Mouse (Mus musculus): Measurements from ENCODE around the gene Ccdc141. TPM values are rescaled to one million over a fixed set of nuclear protein-coding genes. Genes with fewer than 3 reads are reported as not detected.

Ccdc141 gene
- polyA plus RNA-seq, 1 experiment from 2014 or later = 12.7 TPM

DNA sequence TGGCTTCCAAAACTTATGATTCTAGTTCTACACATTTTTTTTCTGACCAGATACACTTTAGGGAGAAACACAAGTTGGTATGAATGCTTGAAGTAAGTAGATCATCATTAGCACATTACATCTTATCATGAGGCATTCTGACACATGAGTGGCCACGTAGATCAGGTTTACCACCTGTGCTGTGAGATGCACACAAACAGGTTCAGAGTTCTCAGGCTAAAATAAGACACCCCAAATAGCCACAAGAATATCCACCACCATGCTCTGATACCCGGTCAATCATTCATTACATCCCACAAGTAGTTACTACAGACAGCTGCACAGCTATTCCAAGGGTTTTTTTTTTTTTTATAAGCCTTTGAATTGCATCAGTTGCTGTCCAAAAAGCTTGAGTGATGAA lies 59.3 kb downstream of the Ccdc141 start:
- DNase-seq (ENCODE audit: low spot score) = no peak
- WGBS = 85% methylated on average over 2 of the region's 2 CpGs
- no peak overlapping the region for H3K4me3 ChIP-seq (replicated peaks; ENCODE audit: low read depth, low read length)
- no peaks in the 10 kb centered on the region for H3K9me3 ChIP-seq (replicated peaks; ENCODE audit: low read length)
- H3K4me1 ChIP-seq (replicated peaks; ENCODE audit: insufficient read depth, low read length) = no peaks in the 10 kb centered on the region
- no peak overlapping the region for H3K9ac ChIP-seq (ENCODE audit: low read depth, low read length)
- no peak for ATAC-seq (replicated peaks; ENCODE audit: low FRiP score, low read depth)
- no peak overlapping the region for H3K27ac ChIP-seq
- no peaks in the 10 kb centered on the region for H3K36me3 ChIP-seq (ENCODE audit: insufficient read depth, low read length)
- no peak for TF ChIP-seq CTCF (IDR thresholded peaks at IDR 0.05; ENCODE audit: low read depth)
- no peak overlapping the region for H3K4me2 ChIP-seq (ENCODE audit: low read length)
- no peaks in the 10 kb centered on the region for H3K27me3 ChIP-seq (ENCODE audit: insufficient read depth, low read length)

DNA sequence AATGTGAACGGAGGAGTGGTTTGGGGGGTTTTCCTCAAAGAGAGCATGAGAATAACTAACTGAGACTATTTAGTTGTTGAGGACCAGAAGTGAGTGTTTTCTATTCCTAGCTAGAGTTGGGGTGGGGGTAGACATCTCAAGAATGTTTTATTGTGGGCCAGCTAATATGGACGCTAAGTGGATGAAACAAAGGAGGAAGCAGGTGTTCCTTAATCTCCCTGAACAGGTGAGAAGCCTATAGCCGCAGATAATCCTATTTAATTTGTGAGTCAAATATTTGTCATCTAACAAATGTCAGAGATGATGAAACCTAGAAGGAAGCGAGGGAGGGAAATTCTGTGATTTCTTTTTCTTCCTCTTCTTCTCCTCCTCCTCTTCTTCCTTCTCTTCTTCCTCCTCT lies 60.1 kb downstream of the Ccdc141 start:
- H3K27me3 ChIP-seq (ENCODE audit: insufficient read depth, low read length) = no peaks in the 10 kb centered on the region
- no peak overlapping the region for H3K9ac ChIP-seq (ENCODE audit: low read depth, low read length)
- H3K4me3 ChIP-seq (replicated peaks; ENCODE audit: low read depth, low read length) = no peak overlapping the region
- H3K4me1 ChIP-seq (replicated peaks; ENCODE audit: insufficient read depth, low read length) = no peaks in the 10 kb centered on the region
- ATAC-seq (replicated peaks; ENCODE audit: low FRiP score, low read depth) (no peak), DNase-seq (ENCODE audit: low spot score) (no peak)
- no peaks in the 10 kb centered on the region for H3K9me3 ChIP-seq (replicated peaks; ENCODE audit: low read length)
- 90% methylated on average over 4 of the region's 4 CpGs for WGBS
- no peak for TF ChIP-seq CTCF (IDR thresholded peaks at IDR 0.05; ENCODE audit: low read depth)
- H3K36me3 ChIP-seq (ENCODE audit: insufficient read depth, low read length) = no peaks in the 10 kb centered on the region
- H3K4me2 ChIP-seq (ENCODE audit: low read length) = no peak overlapping the region
- no peak overlapping the region for H3K27ac ChIP-seq

DNA sequence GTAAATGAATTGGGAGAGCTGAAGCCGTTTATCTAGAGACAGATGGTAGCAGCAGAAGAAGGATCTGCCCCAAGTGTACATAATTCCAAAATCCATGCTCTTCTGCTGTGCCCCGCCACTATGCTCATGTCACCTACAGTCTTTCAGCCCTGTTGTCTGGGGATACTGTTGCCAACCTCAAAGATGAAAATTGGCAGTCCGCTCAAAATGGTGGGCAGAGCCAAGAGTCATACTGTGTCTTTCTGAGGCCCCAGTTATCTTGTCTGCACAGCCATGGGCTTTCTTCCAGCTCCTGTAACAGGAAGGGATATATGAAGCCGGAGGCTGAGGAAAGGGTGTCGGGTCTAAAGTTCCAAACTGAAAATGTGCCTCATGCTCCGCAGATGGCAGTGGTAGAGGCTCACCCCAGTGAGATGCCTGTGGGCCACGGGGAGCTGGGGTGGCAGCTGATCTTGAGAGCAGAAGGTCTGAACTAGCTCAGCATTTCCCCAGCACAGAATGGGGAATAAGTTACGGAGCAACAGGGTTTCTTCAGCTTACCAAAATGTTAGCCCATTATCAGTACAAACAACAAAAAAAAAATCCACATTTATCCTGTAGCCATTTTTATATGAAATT lies 60.8 kb downstream of the Ccdc141 start:
- no peak for DNase-seq (ENCODE audit: low spot score)
- H3K4me2 ChIP-seq (ENCODE audit: low read length) = no peak overlapping the region
- 83% methylated on average over 8 of the region's 8 CpGs for WGBS
- H3K9me3 ChIP-seq (replicated peaks; ENCODE audit: low read length) = no peaks in the 10 kb centered on the region
- H3K36me3 ChIP-seq (ENCODE audit: insufficient read depth, low read length) = no peaks in the 10 kb centered on the region
- H3K4me1 ChIP-seq (replicated peaks; ENCODE audit: insufficient read depth, low read length) = no peaks in the 10 kb centered on the region
- no peak overlapping the region for H3K4me3 ChIP-seq (replicated peaks; ENCODE audit: low read depth, low read length)
- no peak for ATAC-seq (replicated peaks; ENCODE audit: low FRiP score, low read depth)
- no peak overlapping the region for H3K27ac ChIP-seq
- no peak overlapping the region for H3K9ac ChIP-seq (ENCODE audit: low read depth, low read length)
- H3K27me3 ChIP-seq (ENCODE audit: insufficient read depth, low read length) = no peaks in the 10 kb centered on the region
- no peak for TF ChIP-seq CTCF (IDR thresholded peaks at IDR 0.05; ENCODE audit: low read depth)

DNA sequence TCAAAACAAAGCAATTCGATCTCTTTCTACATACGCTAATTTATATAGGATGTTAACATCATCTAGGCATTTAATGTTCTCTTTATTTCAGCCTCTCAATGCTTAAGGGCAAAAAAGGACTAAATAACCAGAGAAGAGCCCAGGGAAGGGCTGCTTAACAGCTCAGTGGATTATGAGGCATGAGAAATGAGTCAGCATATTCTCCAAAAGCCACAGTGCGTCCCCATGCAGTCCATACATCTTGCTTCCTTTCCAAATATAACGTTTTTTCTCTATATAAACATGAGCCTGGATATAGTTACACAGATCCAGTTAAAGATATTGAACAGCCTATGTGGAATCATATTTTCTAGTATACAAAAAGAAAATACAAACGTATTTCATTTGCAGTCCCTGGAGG lies 61.9 kb downstream of the Ccdc141 start:
- DNase-seq (ENCODE audit: low spot score) (no peak), ATAC-seq (replicated peaks; ENCODE audit: low FRiP score, low read depth) (no peak)
- H3K27me3 ChIP-seq (ENCODE audit: insufficient read depth, low read length) = no peaks in the 10 kb centered on the region
- no peaks in the 10 kb centered on the region for H3K36me3 ChIP-seq (ENCODE audit: insufficient read depth, low read length)
- TF ChIP-seq CTCF (IDR thresholded peaks at IDR 0.05; ENCODE audit: low read depth) = no peak
- 79% methylated on average over 5 of the region's 5 CpGs for WGBS
- no peaks in the 10 kb centered on the region for H3K9me3 ChIP-seq (replicated peaks; ENCODE audit: low read length)
- H3K27ac ChIP-seq = no peak overlapping the region
- H3K4me1 ChIP-seq (replicated peaks; ENCODE audit: insufficient read depth, low read length) = no peaks in the 10 kb centered on the region
- no peak overlapping the region for H3K4me2 ChIP-seq (ENCODE audit: low read length)
- no peak overlapping the region for H3K4me3 ChIP-seq (replicated peaks; ENCODE audit: low read depth, low read length)
- H3K9ac ChIP-seq (ENCODE audit: low read depth, low read length) = no peak overlapping the region

DNA sequence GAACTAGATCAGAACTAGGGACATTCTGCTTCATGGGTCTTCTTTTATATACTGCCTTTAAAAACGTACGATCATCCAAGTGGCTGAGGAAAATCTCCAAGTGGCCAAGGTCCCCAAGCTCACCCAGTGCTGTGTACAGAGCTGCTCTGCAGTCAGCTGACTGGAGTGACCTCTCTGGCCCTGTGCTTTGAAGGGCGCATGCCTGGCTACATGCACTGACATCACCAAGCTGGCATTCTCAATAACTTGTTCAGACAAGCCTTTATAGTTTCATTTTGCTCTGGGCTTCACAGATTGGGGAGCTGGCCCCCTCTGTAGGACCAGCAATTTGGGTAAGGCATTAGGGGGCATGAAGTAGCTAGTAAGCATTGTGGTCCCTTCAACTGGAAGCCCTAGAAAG lies 64.3 kb downstream of the Ccdc141 start:
- DNase-seq (ENCODE audit: low spot score) (no peak), ATAC-seq (replicated peaks; ENCODE audit: low FRiP score, low read depth) (0 out of 2 replicates have a peak, but pooled peaks have one; percentile 43)
- no peaks in the 10 kb centered on the region for H3K36me3 ChIP-seq (ENCODE audit: insufficient read depth, low read length)
- TF ChIP-seq CTCF (IDR thresholded peaks at IDR 0.05; ENCODE audit: low read depth) = no peak
- WGBS = 87% methylated on average over 3 of the region's 3 CpGs
- H3K9ac ChIP-seq (ENCODE audit: low read depth, low read length) = no peak overlapping the region
- no peak overlapping the region for H3K4me3 ChIP-seq (replicated peaks; ENCODE audit: low read depth, low read length)
- no peak overlapping the region for H3K4me2 ChIP-seq (ENCODE audit: low read length)
- H3K27ac ChIP-seq = no peak overlapping the region
- H3K9me3 ChIP-seq (replicated peaks; ENCODE audit: low read length) = no peaks in the 10 kb centered on the region
- H3K4me1 ChIP-seq (replicated peaks; ENCODE audit: insufficient read depth, low read length) = no peaks in the 10 kb centered on the region
- no peaks in the 10 kb centered on the region for H3K27me3 ChIP-seq (ENCODE audit: insufficient read depth, low read length)

DNA sequence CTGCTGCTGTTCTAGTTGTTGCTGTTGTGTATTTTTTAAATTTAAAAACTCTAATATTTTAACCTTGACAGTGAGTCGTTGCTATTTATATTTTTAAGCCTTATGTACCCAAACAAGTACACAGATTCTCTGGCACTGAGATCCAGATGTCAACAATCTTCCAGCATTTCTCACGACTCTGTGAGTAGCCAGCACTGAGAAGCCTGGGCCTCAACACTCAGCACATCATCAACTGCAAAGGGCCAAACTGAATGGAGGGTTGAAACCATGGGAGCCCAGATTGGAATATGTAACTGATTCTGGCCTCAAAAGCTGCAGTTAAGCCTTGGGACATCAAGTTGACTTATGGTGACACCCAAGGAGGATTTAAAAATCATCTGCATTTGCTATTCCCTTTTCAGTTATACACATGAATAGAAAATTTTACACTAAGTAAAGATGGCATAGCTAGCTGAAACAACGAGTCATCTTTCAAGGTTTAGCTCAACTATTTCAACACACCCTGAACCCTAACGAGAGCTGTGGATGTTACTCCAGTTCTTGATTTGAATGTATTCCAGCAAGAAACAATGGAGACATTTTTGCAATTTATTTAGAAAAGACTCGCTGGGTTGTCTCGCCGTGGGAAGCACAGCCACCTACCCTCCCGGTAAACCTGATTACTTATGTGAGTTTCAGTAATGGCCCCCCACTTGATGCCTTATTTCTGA lies 65.3 kb downstream of the Ccdc141 start:
- no peak overlapping the region for H3K27ac ChIP-seq
- H3K9me3 ChIP-seq (replicated peaks; ENCODE audit: low read length) = no peaks in the 10 kb centered on the region
- H3K27me3 ChIP-seq (ENCODE audit: insufficient read depth, low read length) = no peaks in the 10 kb centered on the region
- no peak overlapping the region for H3K9ac ChIP-seq (ENCODE audit: low read depth, low read length)
- ATAC-seq (replicated peaks; ENCODE audit: low FRiP score, low read depth) (no peak), DNase-seq (ENCODE audit: low spot score) (no peak)
- TF ChIP-seq CTCF (IDR thresholded peaks at IDR 0.05; ENCODE audit: low read depth) = no peak
- no peak overlapping the region for H3K4me3 ChIP-seq (replicated peaks; ENCODE audit: low read depth, low read length)
- 89% methylated on average over 8 of the region's 8 CpGs for WGBS
- no peaks in the 10 kb centered on the region for H3K4me1 ChIP-seq (replicated peaks; ENCODE audit: insufficient read depth, low read length)
- H3K36me3 ChIP-seq (ENCODE audit: insufficient read depth, low read length) = no peaks in the 10 kb centered on the region
- no peak overlapping the region for H3K4me2 ChIP-seq (ENCODE audit: low read length)
